Mouse (Mus musculus) embryonic facial prominence, embryonic 15.5 days (tissue): Measurements from ENCODE around the gene Bicral. TPM values are rescaled to one million over a fixed set of nuclear protein-coding genes. Genes with fewer than 3 reads are reported as not detected.

Experiments
- ATAC-seq: fragments of 200-750 bp; cut with Nextera tagmentation; 2 replicates; pipeline ENCODE4 v1.8.0; 2017; ENCODE audit warnings: low read depth, moderate TSS enrichment; ENCODE audit not compliant: insufficient number of reproducible peaks, low FRiP score, low TSS enrichment
- H3K27ac ChIP-seq: fragments of 300-500 bp; sonication (generic); replicated peaks from 2 replicates; pipeline ENCODE4 v1.5.1; 2015; ENCODE audit warnings: mild to moderate bottlenecking, inconsistent platforms
- H3K27me3 ChIP-seq: fragments of 300-500 bp; sonication (generic); 2 replicates; pipeline ENCODE4 v1.6.1; 2015; ENCODE audit warnings: inconsistent platforms
- H3K36me3 ChIP-seq: fragments of 300-500 bp; sonication (generic); 2 replicates; pipeline ENCODE4 v1.6.1; 2015; ENCODE audit warnings: mild to moderate bottlenecking, inconsistent platforms
- H3K4me1 ChIP-seq: fragments of 300-500 bp; sonication (generic); 2 replicates; pipeline ENCODE4 v1.6.1; 2015; ENCODE audit warnings: inconsistent platforms
- H3K4me2 ChIP-seq: fragments of 300-500 bp; sonication (generic); replicated peaks from 2 replicates; pipeline ENCODE4 v1.6.1; 2015; ENCODE audit warnings: mild to moderate bottlenecking, inconsistent platforms
- H3K4me3 ChIP-seq: fragments of 300-500 bp; sonication (generic); replicated peaks from 2 replicates; pipeline ENCODE4 v1.5.1; 2015; ENCODE audit warnings: mild to moderate bottlenecking, inconsistent platforms
- H3K9ac ChIP-seq: fragments of 300-500 bp; sonication (generic); 2 replicates; pipeline ENCODE4 v1.6.1; 2015; ENCODE audit warnings: inconsistent platforms
- H3K9me3 ChIP-seq: fragments of 300-500 bp; sonication (generic); replicated peaks from 2 replicates; pipeline ENCODE4 v1.6.1; 2016; ENCODE audit warnings: inconsistent platforms
- WGBS: fragments of 180-500 bp; shearing (Covaris S2); methylation state at CpG from one replicate; pipeline ENCODE4 v1.1.7; 2015; 5-methylcytosine and 5-hydroxymethylcytosine counted together
- polyA plus RNA-seq: library from polyadenylated mRNA; unstranded; fragments of >200 nt; fragmentation: Nextera tagmentation; extraction: Ambion mirVana; gene quantifications from 2 replicates; pipeline ENCODE4 v1.2.1, GENCODE M21; 2015

Bicral gene
- polyA plus RNA-seq, 1 experiment from 2014 or later = 4.5 TPM

- H3K4me2 ChIP-seq = no peak overlapping the region
- WGBS = 90% methylated on average over 10 of the region's 10 CpGs
- H3K27me3 ChIP-seq = no peaks in the 10 kb centered on the region
- H3K4me1 ChIP-seq = no peaks in the 10 kb centered on the region
- H3K4me3 ChIP-seq = no peak overlapping the region
- H3K9ac ChIP-seq = no peak overlapping the region
- ATAC-seq = no peak
- H3K9me3 ChIP-seq = no peaks in the 10 kb centered on the region
- no peaks in the 10 kb centered on the region for H3K36me3 ChIP-seq
- H3K27ac ChIP-seq = no peak overlapping the region
These were observed 17.8 kb downstream of the Bicral start for GRCm38 (mm10) chr17:46840304-46841010.

DNA sequence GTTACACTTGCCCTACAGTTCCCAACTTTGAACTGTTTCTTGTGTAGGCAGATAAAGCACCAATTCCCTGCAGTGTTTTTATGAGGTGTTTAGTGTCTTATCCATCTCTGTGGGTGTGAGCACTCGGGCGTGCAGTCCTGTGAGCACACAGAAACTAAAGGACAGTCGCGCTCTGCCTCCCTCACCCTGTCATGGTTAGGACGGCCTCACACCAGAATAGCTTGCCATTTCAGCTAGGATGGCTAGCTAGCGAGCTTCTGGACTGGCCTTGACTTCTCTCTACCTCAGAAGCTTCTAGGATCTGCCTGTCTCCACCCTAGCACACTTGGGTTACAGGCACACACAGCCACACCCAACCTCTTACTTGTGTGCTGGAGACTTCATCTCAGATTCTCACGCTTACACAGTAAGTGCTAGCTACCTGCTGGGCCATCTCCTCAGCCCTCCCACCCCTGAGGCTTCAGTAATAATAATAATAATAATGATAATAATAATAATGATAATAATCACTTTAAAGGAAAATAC is 19.8 kb downstream of the Bicral start:
- ATAC-seq = no peak
- Histone ChIP-seq H3K27me3 (no peaks in the 10 kb centered on the region), H3K36me3 (no peaks in the 10 kb centered on the region), H3K9me3 (no peaks in the 10 kb centered on the region), H3K4me1 (no peaks in the 10 kb centered on the region), H3K9ac (no peak overlapping the region), H3K4me3 (no peak overlapping the region), H3K4me2 (no peak overlapping the region), H3K27ac (no peak overlapping the region)
- WGBS = 84% methylated on average over 7 of the region's 7 CpGs

- Histone ChIP-seq H3K9me3 (no peaks in the 10 kb centered on the region), H3K9ac (no peak overlapping the region), H3K27me3 (no peaks in the 10 kb centered on the region), H3K36me3 (no peaks in the 10 kb centered on the region), H3K4me3 (no peak overlapping the region), H3K4me1 (no peaks in the 10 kb centered on the region), H3K4me2 (no peak overlapping the region), H3K27ac (no peak overlapping the region)
- WGBS = 78% methylated on average over 2 of the region's 2 CpGs
- no peak for ATAC-seq
These were observed 20.4 kb downstream of the Bicral start for GRCm38 (mm10) chr17:46837897-46838296.

DNA sequence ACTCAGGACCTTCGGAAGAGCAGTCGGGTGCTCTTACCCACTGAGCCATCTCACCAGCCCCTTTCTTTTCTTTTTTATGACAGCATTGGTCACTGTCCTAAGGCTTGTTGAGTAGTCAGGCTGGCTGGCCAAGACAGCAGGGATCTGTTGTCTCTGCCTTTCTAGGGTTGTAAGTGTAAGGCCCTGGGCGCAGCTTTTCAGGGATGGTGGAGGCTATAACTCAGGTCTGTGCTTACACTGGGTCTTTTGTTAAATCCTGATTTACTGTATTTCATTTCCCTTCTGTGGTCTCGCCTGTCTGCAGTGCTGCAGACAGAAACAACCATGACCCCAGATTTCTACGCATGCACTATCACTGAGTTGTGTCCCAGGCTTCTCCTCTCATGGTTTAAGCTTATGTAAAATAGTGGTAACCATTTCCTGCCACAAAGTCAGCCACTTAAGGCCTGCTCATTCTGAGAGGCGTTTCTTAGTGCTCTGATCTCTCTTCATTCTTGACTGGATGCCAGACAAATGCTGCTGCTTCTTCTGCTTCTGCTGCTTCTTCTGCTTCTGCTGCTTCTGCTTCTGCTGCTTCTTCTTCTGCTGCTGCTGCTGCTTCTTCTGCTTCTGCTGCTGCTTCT is 23.1 kb downstream of the Bicral start:
- WGBS = 69% methylated on average over 6 of the region's 6 CpGs
- H3K27ac ChIP-seq = no peak overlapping the region

DNA sequence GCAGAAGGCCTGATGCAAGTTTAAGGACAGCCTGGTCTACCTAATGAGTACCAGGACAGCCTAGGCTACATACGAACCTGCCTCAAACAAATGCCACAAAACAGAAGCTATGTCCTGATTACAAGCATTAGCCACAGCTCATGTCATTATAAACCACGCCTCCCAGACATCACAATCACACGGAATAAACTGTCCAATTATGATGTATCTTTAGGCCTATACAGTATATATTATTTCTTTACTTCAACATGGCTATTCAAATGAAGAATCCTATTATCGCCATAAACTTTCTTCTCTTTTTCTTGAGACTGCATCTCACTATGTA is 25.3 kb downstream of the Bicral start:
- H3K27ac ChIP-seq = no peak overlapping the region; the same call in 1 of the 2 replicates
- no peak overlapping the region for H3K4me3 ChIP-seq
- no peak overlapping the region for H3K4me2 ChIP-seq
- no peaks in the 10 kb centered on the region for H3K4me1 ChIP-seq
- no peaks in the 10 kb centered on the region for H3K9me3 ChIP-seq
- WGBS = 80% methylated on average over 4 of the region's 4 CpGs
- H3K36me3 ChIP-seq = peaks cover 14% of the 10 kb centered on the region
- no peaks in the 10 kb centered on the region for H3K27me3 ChIP-seq
- H3K9ac ChIP-seq = no peak overlapping the region
- no peak for ATAC-seq

More for the DNA sequence above, 23.1 kb downstream of the Bicral start:
- Histone ChIP-seq H3K36me3 (no peaks in the 10 kb centered on the region), H3K9me3 (no peaks in the 10 kb centered on the region), H3K27me3 (no peaks in the 10 kb centered on the region), H3K4me3 (no peak overlapping the region), H3K4me2 (no peak overlapping the region), H3K4me1 (no peaks in the 10 kb centered on the region), H3K9ac (no peak overlapping the region)
- ATAC-seq = peak; percentile 60; the same call in 1 of the 2 replicates

GRCm38 (mm10) chr17:46832101-46832980 is 25.9 kb downstream of the Bicral start:
- H3K9me3 ChIP-seq = no peaks in the 10 kb centered on the region
- H3K4me2 ChIP-seq = no peak overlapping the region
- H3K27me3 ChIP-seq = no peaks in the 10 kb centered on the region
- WGBS = 54% methylated on average over 11 of the region's 11 CpGs
- 0 out of 2 replicates have a peak, but pooled peaks have one; percentile 11 for ATAC-seq
- H3K27ac ChIP-seq = no peak overlapping the region; the same call in 1 of the 2 replicates
- H3K9ac ChIP-seq = no peak overlapping the region
- peaks cover 18% of the 10 kb centered on the region for H3K36me3 ChIP-seq
- no peak overlapping the region for H3K4me3 ChIP-seq
- H3K4me1 ChIP-seq = no peaks in the 10 kb centered on the region

- Histone ChIP-seq H3K4me3 (no peak overlapping the region), H3K27me3 (no peaks in the 10 kb centered on the region), H3K9ac (no peak overlapping the region), H3K36me3 (peaks cover 38% of the 10 kb centered on the region), H3K27ac (no peak overlapping the region), H3K4me2 (no peak overlapping the region), H3K9me3 (no peaks in the 10 kb centered on the region), H3K4me1 (no peaks in the 10 kb centered on the region)
- WGBS = 87% methylated on average over 11 of the region's 11 CpGs
- no peak for ATAC-seq
These were observed 28.3 kb downstream of the Bicral start for GRCm38 (mm10) chr17:46829856-46830535.

DNA sequence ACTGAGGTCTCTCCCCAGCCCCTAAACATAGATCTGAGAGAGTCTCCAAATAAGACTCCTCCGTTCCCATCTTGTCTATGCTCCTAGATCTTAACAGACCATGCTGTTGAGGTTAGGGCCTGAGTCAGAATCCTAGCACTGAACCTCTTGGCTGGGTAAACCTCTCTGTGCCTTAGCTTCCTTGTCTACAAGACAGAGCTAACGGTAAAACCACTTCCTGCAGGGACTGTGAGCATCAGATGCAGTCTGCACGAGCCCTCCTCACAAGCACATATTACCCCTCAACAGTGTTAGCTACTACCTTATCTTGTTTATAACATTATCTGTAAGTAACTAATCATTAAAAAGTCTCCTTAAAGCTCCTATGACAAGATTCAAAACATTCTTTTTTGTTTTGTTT is 29.3 kb downstream of the Bicral start:
- Histone ChIP-seq H3K36me3 (peaks cover 48% of the 10 kb centered on the region), H3K4me3 (no peak overlapping the region), H3K4me2 (no peak overlapping the region), H3K9me3 (no peaks in the 10 kb centered on the region), H3K27ac (no peak overlapping the region), H3K4me1 (no peaks in the 10 kb centered on the region), H3K27me3 (no peaks in the 10 kb centered on the region), H3K9ac (no peak overlapping the region)
- 87% methylated on average over 3 of the region's 3 CpGs for WGBS
- no peak for ATAC-seq

- H3K4me3 ChIP-seq = no peak overlapping the region
- 93% methylated on average over 8 of the region's 8 CpGs for WGBS
- no peak overlapping the region for H3K4me2 ChIP-seq
- H3K27ac ChIP-seq = no peak overlapping the region
- H3K9ac ChIP-seq = no peak overlapping the region
- H3K9me3 ChIP-seq = no peaks in the 10 kb centered on the region
- no peaks in the 10 kb centered on the region for H3K27me3 ChIP-seq
- no peak for ATAC-seq
- peaks cover 71% of the 10 kb centered on the region for H3K36me3 ChIP-seq
- no peaks in the 10 kb centered on the region for H3K4me1 ChIP-seq
These were observed 35.2 kb downstream of the Bicral start for GRCm38 (mm10) chr17:46823091-46823490.

DNA sequence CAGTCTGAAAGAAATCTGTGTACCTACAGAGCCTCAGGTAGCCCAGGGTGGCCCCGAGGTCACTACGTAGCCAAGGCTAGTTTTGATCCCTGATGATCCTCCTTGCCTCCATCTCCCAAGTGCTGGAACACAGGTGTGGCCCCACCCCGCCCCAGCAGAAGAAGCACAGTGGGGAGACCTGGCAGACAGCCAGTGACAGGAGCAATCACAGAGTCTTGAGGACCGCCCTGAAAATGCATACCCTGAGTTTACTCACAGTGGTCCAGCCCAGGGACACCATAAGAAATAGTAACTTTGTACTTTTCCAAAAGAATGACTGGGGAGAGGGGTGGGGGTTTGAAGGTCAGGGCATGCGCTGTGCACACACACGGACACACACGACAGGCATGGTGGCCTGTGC is 37.7 kb downstream of the Bicral start:
- WGBS = 82% methylated on average over 7 of the region's 7 CpGs

DNA sequence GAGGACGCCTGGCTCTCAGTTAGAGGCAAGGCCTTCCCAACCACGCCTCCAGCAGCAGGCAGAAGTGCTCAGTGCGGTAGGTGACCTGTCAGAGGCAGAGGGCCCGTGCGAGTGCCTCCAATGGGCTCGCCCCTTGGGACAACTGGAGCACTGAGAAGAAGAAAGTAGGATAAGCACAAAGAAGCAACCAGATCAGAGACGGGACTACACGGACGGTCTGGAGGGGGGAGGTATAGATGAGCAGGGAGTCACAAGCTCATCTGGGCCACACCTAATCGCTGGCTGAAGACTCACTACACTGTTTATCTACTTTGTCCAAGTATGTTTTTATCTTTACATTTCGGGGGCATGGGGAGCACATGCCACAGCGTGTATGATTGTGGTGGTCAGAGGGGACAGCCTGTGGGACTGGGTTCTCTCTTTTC is 40.5 kb downstream of the Bicral start:
- Histone ChIP-seq H3K4me2 (no peak overlapping the region), H3K9me3 (no peaks in the 10 kb centered on the region), H3K27me3 (no peaks in the 10 kb centered on the region), H3K36me3 (peaks cover 64% of the 10 kb centered on the region), H3K4me3 (no peak overlapping the region), H3K4me1 (no peaks in the 10 kb centered on the region), H3K9ac (no peak overlapping the region), H3K27ac (no peak overlapping the region)
- WGBS = 88% methylated on average over 12 of the region's 12 CpGs
- ATAC-seq = no peak

More for the DNA sequence above, 37.7 kb downstream of the Bicral start:
- Histone ChIP-seq H3K27me3 (no peaks in the 10 kb centered on the region), H3K27ac (no peak overlapping the region), H3K9ac (no peak overlapping the region), H3K36me3 (peaks cover 67% of the 10 kb centered on the region), H3K4me2 (no peak overlapping the region), H3K9me3 (no peaks in the 10 kb centered on the region), H3K4me1 (no peaks in the 10 kb centered on the region), H3K4me3 (no peak overlapping the region)
- ATAC-seq = no peak
